Mouse (Mus musculus): Measurements from ENCODE around the gene Slc2a4. TPM values are rescaled to one million over a fixed set of nuclear protein-coding genes. Genes with fewer than 3 reads are reported as not detected.
A peak's percentile ranks its signal among the peaks of the same experiment; 100 is the strongest.
"Not testable (repeated sequence)": the region's sequence is repeated elsewhere in the genome, so short reads cannot be mapped to it uniquely, and the experiment has no call there.

Slc2a4 gene
- polyA plus RNA-seq, 2 experiments = 14.0 to 17.0 TPM

GRCm38 (mm10) chr11:69961841-69962240 lies 13.9 kb upstream of the Slc2a4 start:
- no peak overlapping the region for H3K27ac ChIP-seq
- no peaks in the 10 kb centered on the region for H3K9me3 ChIP-seq (ENCODE audit: control insufficient read depth, low read length)
- WGBS (ENCODE audit: insufficient replicate concordance) = 9% methylated on average over 5 of the region's 5 CpGs
- ATAC-seq (ENCODE audit: insufficient read depth) (no peak), DNase-seq (ENCODE audit: low read depth in 3 of 3, low spot score in 3 of 3) (no peak)
- H3K4me2 ChIP-seq (ENCODE audit: low read depth) = no peak overlapping the region
- no peaks in the 10 kb centered on the region for H3K36me3 ChIP-seq (replicated peaks; ENCODE audit: control insufficient read depth, insufficient read depth, low read depth)
- H3K9ac ChIP-seq (replicated peaks) = no peak overlapping the region
- TF ChIP-seq CTCF (IDR thresholded peaks at IDR 0.05; ENCODE audit: low read depth) (no peak), EP300 (IDR thresholded peaks at IDR 0.05; ENCODE audit: low read depth) (no peak)
- H3K4me1 ChIP-seq (replicated peaks; ENCODE audit: control insufficient read depth in 2 of 2, insufficient read depth in 2 of 2, low read length in 1 of 2) = peaks cover 6% of the 10 kb centered on the region in 2 experiments; a peak in 2 of 4 replicates
- peaks cover 57% of the 10 kb centered on the region for H3K27me3 ChIP-seq (ENCODE audit: control insufficient read depth, insufficient read depth, low read length)
- H3K4me3 ChIP-seq (ENCODE audit: insufficient read depth in 1 of 2, low read depth in 2 of 2, low read length in 2 of 2) = no peak overlapping the region

- DNase-seq (ENCODE audit: low read depth in 3 of 3, low spot score in 3 of 3) = no peak
- no peak overlapping the region for H3K4me3 ChIP-seq (ENCODE audit: insufficient read depth in 1 of 2, low read depth in 2 of 2, low read length in 2 of 2)
- no peaks in the 10 kb centered on the region for H3K36me3 ChIP-seq (replicated peaks; ENCODE audit: control insufficient read depth, insufficient read depth, low read depth)
- H3K4me1 ChIP-seq (replicated peaks; ENCODE audit: control insufficient read depth in 2 of 2, insufficient read depth in 2 of 2, low read length in 1 of 2) = no peaks in the 10 kb centered on the region
- H3K4me2 ChIP-seq (ENCODE audit: low read depth) = no peak overlapping the region
- 44% methylated on average over 5 of the region's 5 CpGs for WGBS (ENCODE audit: insufficient replicate concordance)
- no peak overlapping the region for H3K9ac ChIP-seq (replicated peaks)
- no peak overlapping the region for H3K27ac ChIP-seq
- no peaks in the 10 kb centered on the region for H3K9me3 ChIP-seq (ENCODE audit: control insufficient read depth, low read length)
- ATAC-seq (ENCODE audit: insufficient read depth) = no peak
- TF ChIP-seq CTCF (IDR thresholded peaks at IDR 0.05; ENCODE audit: low read depth) (peak; percentile 70), EP300 (IDR thresholded peaks at IDR 0.05; ENCODE audit: low read depth) (no peak)
- H3K27me3 ChIP-seq (ENCODE audit: control insufficient read depth, insufficient read depth, low read length) = peaks cover 45% of the 10 kb centered on the region
These were observed 12.6 kb upstream of the Slc2a4 start for GRCm38 (mm10) chr11:69960616-69961015.

- H3K9me3 ChIP-seq (ENCODE audit: control insufficient read depth, low read length) = no peaks in the 10 kb centered on the region
- no peak for TF ChIP-seq EP300 (IDR thresholded peaks at IDR 0.05; ENCODE audit: low read depth)
- peak; percentile 46; the same call in 1 of the 2 replicates for TF ChIP-seq CTCF (IDR thresholded peaks at IDR 0.05; ENCODE audit: low read depth)
- no peak for DNase-seq (ENCODE audit: low read depth in 3 of 3, low spot score in 3 of 3)
- no peak overlapping the region for H3K27ac ChIP-seq
- WGBS (ENCODE audit: insufficient replicate concordance) = 61% methylated on average over 1 of the region's 1 CpGs
- H3K36me3 ChIP-seq (replicated peaks; ENCODE audit: control insufficient read depth, insufficient read depth, low read depth) = no peaks in the 10 kb centered on the region
- no peaks in the 10 kb centered on the region for H3K4me1 ChIP-seq (replicated peaks; ENCODE audit: control insufficient read depth in 2 of 2, insufficient read depth in 2 of 2, low read length in 1 of 2)
- H3K4me3 ChIP-seq (ENCODE audit: insufficient read depth in 1 of 2, low read depth in 2 of 2, low read length in 2 of 2) = no peak overlapping the region
- ATAC-seq (ENCODE audit: insufficient read depth) = no peak
- no peak overlapping the region for H3K9ac ChIP-seq (replicated peaks)
- H3K27me3 ChIP-seq (ENCODE audit: control insufficient read depth, insufficient read depth, low read length) = peaks cover 7% of the 10 kb centered on the region
- no peak overlapping the region for H3K4me2 ChIP-seq (ENCODE audit: low read depth)
These were observed 8.2 kb upstream of the Slc2a4 start for GRCm38 (mm10) chr11:69956218-69956617.

- not testable (repeated sequence) for H3K4me2 ChIP-seq (ENCODE audit: low read depth); ATAC-seq (ENCODE audit: insufficient read depth); DNase-seq (ENCODE audit: low read depth in 3 of 3, low spot score in 3 of 3); H3K27ac ChIP-seq; H3K9ac ChIP-seq (replicated peaks); H3K27me3 ChIP-seq (ENCODE audit: control insufficient read depth, insufficient read depth, low read length); H3K4me1 ChIP-seq (replicated peaks; ENCODE audit: control insufficient read depth in 2 of 2, insufficient read depth in 2 of 2, low read length in 1 of 2); H3K4me3 ChIP-seq (ENCODE audit: insufficient read depth in 1 of 2, low read depth in 2 of 2, low read length in 2 of 2); H3K9me3 ChIP-seq (ENCODE audit: control insufficient read depth, low read length); H3K36me3 ChIP-seq (replicated peaks; ENCODE audit: control insufficient read depth, insufficient read depth, low read depth)
- 73% methylated on average over 4 of the region's 4 CpGs for whole genome bisulfite sequencing (ENCODE audit: insufficient replicate concordance)
- TF ChIP-seq CTCF (IDR thresholded peaks at IDR 0.05; ENCODE audit: low read depth) = 0 out of 2 replicates have a peak, but pooled peaks have one; percentile 10
These were observed 7.6 kb upstream of the Slc2a4 start for GRCm38 (mm10) chr11:69955618-69956017.

GRCm38 (mm10) chr11:69953267-69953915 lies 5.4 kb upstream of the Slc2a4 start:
- H3K36me3 ChIP-seq (replicated peaks; ENCODE audit: control insufficient read depth, insufficient read depth, low read depth) = no peaks in the 10 kb centered on the region
- no peak for TF ChIP-seq EP300 (IDR thresholded peaks at IDR 0.05; ENCODE audit: low read depth)
- TF ChIP-seq CTCF (IDR thresholded peaks at IDR 0.05; ENCODE audit: low read depth) = no peak
- H3K4me2 ChIP-seq (ENCODE audit: low read depth) = no peak overlapping the region
- peaks cover 2% of the 10 kb centered on the region for H3K27me3 ChIP-seq (ENCODE audit: control insufficient read depth, insufficient read depth, low read length)
- H3K4me3 ChIP-seq (ENCODE audit: insufficient read depth in 1 of 2, low read depth in 2 of 2, low read length in 2 of 2) = no peak overlapping the region
- ATAC-seq (ENCODE audit: insufficient read depth) (no peak), DNase-seq (ENCODE audit: low read depth in 3 of 3, low spot score in 3 of 3) (no peak)
- H3K4me1 ChIP-seq (replicated peaks; ENCODE audit: control insufficient read depth in 2 of 2, insufficient read depth in 2 of 2, low read length in 1 of 2) = peaks cover 4 to 6% of the 10 kb centered on the region in 2 experiments
- 35% methylated on average over 11 of the region's 11 CpGs for WGBS (ENCODE audit: insufficient replicate concordance)
- no peaks in the 10 kb centered on the region for H3K9me3 ChIP-seq (ENCODE audit: control insufficient read depth, low read length)
- no peak overlapping the region for H3K27ac ChIP-seq
- no peak overlapping the region for H3K9ac ChIP-seq (replicated peaks)

Data from liver, embryonic 14.5 days (tissue).